Mouse (Mus musculus) WW6 (cell line): Measurements from ENCODE around the gene Casc3.

Source experiments
- DNase-seq: peaks from one replicate; pipeline ENCODE4 v3.0.0-alpha.2; 2013; ENCODE audit warnings: low read depth, low spot score

Gene Casc3

GRCm38 (mm10) chr11:98804605-98805004 is at the start of gene Casc3:
TSS of gene Casc3 (plus strand) at chr11:98804905.
- no peak for DNase-seq

DNA sequence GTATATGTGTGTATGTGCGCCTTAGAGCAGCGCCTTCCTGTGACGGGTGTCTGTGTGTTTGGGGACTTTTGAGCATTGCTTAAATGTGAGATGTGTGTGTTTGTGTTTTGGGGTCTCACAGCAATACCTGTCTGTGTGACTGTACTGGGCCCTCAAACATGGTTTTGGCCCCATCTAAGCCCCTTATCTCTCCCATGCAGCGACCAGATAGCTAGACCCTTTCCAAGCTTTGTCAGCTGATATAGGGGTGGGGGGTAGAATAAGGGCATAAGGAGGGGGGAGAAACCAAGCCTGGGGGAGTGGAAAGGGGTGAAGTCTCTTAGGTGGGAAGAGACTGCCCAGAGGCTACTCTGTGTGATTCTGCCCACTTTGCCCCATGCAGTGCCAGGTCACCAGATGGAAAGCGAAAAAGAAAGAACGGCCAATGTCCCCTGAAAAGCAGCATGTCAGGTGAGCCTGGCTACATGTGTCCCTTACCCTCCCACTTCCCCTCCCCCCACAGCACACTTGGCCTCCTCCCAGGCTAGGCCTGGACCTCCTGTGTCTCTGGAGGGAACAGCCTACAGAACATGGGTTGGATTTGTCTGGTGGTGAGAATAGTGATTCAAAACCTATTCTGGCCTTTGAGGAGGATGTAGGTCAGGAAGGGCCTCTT is 48.9 kb upstream of the Casc3 start:
- no peak for DNase-seq

DNA sequence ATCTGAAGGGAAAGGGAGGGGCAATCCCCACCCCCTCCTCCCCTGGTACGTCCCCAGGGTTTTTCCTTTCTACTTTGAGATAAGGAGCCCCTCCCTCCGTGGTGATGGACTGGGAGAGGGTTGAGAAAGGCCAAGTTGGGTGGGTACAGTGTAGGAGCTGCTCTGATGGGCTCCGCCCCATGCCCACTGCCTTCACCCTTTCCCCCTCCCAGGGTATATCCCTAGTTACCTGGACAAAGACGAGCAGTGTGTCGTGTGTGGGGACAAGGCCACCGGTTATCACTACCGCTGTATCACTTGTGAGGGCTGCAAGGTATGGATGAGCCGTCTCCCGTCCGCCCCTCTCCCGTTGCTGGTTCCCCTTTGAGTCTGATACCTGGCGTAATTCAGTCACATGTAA is 48.0 kb upstream of the Casc3 start:
- DNase-seq: no peak

DNA sequence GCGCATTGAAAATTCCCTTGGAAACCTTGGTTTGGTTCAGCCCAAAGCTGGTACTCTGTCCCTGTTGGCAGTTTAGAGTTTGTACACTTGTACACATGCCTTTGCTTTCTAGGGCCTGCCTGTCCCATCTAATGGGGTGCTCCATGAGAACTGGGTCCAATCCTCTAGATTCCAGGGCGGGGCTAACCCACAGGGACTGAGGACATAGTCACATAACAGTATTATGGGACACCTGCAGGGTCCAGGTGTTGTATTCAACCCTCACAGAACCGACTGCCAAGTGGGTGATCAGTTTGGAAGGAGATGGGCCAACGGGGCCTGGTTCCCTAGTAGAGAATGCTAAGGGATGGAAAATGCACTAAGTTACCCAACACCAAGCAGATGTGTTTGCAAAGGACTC is 42.8 kb upstream of the Casc3 start:
- DNase-seq: no peak

- DNase-seq: no peak
Measured at GRCm38 (mm10) chr11:98762756-98763501, 41.8 kb upstream of the Casc3 start.

DNA sequence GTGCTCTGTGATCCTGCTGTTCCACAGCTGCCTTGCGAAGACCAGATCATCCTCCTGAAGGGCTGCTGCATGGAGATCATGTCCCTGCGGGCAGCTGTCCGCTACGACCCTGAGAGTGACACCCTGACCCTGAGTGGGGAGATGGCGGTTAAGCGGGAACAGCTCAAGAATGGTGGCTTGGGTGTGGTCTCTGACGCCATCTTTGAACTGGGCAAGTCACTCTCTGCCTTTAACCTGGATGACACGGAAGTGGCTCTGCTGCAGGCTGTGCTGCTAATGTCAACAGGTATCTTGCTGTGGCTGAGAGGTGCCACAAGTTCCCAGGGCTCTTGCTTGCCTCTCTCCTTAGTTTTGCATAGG is 41.2 kb upstream of the Casc3 start:
- no peak for DNase-seq

DNA sequence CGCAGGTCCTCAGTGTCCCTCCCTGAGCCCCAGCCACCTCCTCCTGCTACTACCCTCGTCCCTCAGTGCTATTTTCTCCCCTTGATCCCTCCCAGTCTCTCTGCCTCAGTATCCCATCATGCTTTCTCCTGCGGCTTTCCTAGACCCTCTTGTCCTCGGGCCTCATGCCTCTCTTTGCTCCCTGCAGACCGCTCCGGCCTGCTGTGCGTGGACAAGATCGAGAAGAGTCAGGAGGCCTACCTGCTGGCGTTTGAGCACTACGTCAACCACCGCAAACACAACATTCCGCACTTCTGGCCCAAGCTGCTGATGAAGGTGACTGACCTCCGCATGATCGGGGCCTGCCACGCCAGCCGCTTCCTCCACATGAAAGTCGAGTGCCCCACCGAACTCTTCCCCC is 40.6 kb upstream of the Casc3 start:
- DNase-seq: no peak

- no peak for DNase-seq
Measured at GRCm38 (mm10) chr11:98764746-98765145, 40.0 kb upstream of the Casc3 start.

DNA sequence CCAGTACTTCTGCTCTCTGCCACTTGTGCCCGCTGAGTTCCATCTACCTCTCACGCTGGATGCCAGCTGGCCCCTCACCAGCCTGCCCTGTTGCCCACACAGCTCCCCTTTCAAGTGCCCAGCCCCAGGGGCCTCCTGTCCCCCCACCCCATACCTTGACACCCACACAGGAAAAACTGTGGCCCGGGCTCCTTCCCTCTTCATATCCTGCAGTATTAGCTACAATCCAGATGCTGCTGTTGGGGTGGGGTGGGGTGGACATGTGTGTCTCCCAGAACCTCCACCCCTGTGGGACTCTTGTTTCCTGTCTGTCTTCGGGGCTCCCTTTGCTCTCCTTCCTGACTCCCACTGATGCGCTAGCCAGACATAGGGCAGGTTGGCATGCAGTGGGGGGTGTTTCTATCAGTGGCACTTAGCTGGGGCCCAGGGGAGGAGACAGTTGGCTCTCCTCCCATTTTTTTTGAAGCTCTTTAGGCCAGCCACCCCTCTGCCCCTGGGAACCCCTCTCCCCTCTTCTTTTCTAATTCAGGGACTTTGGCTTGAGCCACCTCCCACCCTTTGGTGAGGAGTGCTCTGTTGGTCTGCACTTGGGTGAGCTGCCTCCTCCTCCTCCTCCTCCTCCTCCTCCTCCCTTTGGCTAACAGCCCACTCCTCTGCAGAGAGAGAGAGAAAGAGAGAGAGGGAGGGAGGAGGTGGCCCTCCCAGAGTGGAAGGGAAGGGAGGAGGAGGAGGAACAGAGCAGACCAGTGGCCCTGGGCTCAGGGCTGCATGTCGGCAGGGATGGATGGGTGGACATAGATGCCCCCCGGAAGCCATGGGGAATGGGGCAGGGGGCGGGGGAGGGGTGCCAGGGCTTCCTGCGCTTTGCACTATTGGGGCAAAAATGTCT is 39.0 kb upstream of the Casc3 start:
- no peak for DNase-seq

DNA sequence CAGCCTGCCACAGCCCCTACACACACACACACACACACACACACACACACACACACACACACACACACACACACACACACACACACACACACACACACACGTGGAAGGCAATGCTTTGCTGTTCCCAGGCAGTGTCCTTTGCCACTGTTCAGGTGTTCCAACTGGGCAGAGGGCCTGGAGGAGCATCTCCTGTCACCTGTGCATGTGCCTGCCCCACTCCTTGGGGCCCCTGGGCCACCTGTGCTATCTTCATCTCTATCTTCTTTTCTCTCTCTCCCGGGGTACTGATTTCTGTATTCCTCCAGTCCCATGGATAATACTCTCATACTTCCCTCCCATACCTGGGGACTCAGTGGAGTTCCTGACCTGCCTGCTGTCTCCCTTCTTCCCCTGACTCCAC is 38.4 kb upstream of the Casc3 start:
- DNase-seq: no peak

DNA sequence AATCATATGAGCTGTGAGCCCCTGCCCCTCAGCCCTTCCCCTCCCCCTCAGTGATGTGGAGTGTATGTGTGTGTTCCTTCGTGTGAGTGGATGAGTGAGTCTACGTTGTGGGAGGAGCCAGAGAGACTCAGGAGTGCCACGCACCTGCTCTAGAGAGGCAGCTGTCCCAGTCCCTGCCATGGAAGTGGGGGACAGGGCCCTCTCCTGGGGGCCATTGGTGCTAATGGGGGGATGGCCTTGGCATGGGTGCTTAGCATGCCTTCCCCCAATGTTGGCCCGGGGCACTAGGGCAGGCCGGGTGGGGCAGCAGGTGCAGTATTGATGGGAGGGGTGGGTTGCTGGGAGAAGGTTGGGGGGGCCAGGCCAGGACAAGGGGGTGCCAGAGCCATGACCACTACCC is 37.9 kb upstream of the Casc3 start:
- DNase-seq: no peak

DNA sequence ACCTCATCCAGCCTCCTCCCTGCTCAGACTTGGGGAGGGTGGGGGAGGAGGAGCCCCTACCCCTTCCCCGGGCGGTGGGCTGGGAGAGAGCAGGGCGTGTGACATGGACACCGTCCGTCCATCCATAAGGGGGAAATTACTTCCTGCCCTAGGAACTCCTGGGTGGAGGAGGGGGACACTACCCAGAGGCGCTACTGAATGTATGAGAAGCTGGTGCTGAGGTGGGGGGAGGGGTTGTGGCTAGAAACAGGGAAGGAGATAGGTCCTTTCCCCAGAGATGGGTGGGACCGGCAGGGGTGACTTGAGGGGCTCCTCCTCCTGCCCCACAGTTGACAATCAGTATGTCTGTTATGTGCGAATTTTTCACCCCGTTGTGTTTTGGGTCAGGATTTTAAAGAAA is 37.4 kb upstream of the Casc3 start:
- DNase-seq: no peak

DNA sequence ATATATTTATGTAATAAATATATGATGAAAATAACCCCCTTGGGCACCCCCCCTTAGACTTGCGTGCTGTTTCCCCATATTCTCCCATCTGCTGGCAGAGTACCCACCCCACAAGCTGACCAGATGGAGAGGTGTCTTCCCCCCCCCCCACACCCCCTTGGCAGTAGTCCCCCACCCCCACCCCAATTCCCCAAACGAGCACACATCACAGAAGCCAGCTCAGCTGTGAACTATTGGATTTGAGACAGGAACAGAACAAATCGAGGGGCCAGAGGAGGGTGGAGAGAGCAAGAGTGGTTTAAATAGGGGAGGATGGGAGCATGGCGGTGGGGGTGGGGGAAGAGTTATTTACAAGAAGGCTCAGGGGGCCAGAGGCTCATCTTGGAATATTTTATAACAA is 37.0 kb upstream of the Casc3 start:
- no peak for DNase-seq

DNA sequence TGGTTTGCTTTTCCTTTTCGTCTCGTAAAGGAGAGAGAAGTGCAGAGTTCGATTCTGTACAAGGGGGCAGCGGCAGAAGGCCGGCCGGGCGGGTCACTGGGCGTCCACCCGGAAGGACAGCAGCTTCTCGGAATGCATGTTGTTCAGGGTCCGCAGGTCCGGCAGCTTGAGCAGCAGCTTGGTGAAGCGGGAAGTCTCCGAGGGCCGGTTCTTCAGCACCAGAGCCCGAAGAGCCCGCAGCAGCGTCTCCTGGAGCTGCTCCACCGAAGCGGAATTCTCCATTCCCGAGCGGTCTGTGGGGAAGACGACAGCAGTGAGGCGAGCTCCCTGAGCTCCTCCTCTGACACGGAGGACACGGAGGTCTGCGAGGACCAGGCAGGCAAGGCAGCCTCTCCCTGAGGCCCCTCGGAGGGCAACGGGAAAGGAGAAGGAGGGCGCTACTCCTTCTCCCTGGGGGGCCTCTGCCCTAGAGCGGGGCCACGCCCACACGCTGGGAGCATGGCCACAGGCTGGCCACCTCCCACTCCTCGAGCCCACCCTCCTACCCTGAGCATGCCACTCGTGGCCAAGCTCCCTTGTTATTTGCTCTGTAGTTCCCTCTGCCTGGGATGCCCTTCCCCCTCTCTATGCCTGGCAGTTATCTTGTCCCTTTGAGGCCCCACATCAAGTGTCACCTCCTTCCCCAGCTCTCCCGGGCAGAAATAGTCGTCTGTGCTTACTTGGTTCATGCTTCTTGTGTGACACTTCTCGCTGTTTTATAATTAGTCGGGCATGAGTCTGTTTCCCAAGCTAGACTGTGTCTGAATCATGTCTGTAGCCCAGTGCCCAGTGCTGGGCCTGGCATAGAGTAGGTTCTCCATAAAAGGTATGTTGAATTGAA is 36.3 kb upstream of the Casc3 start:
- DNase-seq: no peak

DNA sequence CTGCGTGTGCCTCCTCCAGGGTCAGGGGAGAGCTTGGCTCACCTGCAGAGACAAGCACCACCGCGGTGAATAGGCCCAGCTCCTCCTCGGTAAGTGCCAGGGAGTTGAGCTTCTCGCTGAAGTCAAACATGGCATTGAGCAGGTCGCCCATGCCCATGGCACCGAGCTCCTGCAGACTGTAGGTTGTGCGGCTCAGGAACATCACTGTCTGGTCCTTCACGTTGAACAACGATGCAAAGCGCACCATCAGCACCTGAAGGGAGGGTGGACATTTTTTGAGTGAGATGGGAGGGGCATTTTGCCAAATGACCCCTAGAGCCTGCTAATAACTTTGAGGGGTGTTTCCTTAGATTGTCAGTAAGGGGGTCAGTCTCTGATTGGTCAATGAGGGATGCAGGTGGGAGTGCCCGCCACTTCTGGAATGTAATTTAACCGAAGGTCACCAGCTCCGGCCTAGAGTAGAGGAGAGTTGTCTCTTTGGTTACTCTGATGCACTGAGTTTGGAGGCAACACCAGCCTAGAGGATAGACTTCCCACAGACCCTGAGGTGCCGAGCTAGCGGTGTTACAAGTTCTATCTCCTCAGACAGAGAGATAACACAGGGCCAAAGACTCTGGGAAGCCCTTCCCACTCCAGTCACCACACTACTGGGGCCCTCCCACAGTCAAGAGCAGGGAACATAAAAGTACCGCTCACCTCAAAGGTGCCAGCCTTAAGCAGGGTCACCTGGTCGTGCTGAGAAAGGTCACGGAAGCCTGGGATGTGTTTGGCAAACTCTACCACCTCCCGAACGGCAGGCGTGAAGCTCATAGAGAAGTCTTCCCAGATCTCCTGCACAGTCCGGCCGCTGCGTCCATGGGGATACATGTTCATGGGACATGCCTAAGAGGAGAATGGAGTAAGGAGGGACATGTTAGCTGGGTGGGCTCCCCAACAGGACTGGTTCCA is 35.4 kb upstream of the Casc3 start:
- no peak for DNase-seq

GRCm38 (mm10) chr11:98770096-98770975 is 34.4 kb upstream of the Casc3 start:
- no peak for DNase-seq

DNA sequence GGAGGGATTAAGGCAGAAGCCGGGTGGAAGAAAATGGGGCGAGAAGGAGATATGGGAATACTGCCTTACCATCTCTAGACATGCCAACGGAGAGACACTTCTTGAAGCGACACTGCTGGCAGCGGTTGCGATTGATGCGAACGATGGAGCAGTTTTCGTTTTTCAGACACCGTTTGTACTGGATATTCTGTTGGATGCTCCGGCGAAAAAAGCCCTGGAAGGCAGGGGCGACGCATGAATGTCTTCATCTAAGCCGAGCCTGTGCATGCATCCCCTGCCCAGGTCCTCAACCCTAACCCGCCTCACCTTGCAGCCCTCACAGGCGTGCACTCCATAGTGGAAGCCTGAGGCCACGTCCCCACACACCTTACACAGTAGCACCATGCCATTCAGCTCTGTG is 33.6 kb upstream of the Casc3 start:
- no peak for DNase-seq

DNA sequence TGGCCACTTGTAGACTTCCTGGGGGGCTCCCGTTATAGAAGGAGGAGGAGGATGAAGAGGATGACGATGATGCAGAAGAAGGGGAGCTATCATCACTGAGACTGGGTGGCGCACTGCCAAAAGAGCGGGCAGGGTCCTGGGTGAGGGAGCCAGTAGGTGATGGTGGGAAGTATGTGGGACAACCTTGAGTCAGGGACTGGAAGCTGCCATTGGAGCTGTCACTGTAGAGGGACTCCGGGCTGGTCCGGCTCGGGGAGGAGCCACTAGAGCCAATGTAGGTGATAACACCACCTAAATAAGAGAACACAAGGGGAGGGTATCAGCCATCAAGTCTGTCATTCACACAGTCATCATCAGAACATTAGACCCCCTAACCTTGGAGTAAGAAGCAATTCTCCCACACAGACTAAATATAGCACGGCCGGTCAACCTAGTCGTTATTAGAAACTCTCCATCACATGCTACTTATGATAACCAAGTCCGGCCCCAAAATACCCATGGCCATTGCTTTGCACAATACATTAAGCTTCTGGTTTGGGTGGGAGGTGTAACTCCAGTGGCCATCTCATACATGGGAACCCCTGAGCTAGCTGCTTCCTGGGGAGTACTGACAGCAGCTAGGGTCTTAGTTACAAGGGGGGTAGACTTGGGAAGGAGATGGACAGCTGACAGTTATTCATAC is 32.7 kb upstream of the Casc3 start:
- DNase-seq: no peak

DNA sequence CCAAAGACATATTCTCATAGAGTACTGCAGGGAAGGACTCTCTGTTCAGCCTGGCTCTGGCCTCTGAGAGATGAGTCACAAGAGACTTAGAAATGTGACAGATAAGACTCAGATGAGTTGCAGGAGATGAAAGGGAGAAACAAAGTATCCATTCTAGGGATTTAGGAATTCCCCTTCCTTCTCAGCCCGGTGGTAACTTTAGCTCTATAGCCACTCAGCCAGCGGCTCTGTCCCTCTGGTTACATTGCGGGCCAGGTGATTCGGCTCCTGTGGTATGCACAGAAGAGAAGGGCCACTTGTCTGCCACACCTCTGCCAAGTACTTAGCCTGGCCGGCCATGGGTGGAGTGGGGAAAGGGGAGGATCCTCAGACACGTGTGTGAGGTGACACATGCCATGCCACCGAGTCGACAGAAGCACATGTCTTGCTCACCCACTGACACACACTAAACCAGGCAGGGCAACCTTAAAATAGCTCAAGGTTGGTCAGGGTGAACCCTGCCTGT is 32.0 kb upstream of the Casc3 start:
- DNase-seq: no peak
